ENCODE assay signal across 8 mouse cellular contexts in genomic region chr5:139717723-139718122, GRCm38 (mm10). TPM values are rescaled to one million over a fixed set of nuclear protein-coding genes. Genes with fewer than 3 reads are reported as not detected.
DNase-seq lines count a peak whose midpoint lies in the region; ATAC-seq and TF ChIP-seq lines count a peak whose summit lies in the region.

No protein-coding gene starts in this region.

- peak; percentile 95 for TF ChIP-seq CTCF in layer of hippocampus, adult 2 months (conservative IDR thresholded peaks at IDR 0.05)

- peaks cover 3% of the 10 kb centered on the region; the same call in 1 of the 2 replicates for H3K4me1 ChIP-seq in hindbrain, embryonic 11.5 days (replicated peaks; ENCODE audit: control insufficient read depth, insufficient read depth, low read length)
- H3K4me1 ChIP-seq in hindbrain, embryonic 12.5 days: peaks cover 13% of the 10 kb centered on the region
- no peaks in the 10 kb centered on the region for H3K4me1 ChIP-seq in stomach, embryonic 14.5 days (ENCODE audit: control insufficient read depth, insufficient read depth, low read length)

- intact Hi-C loops in heart, postnatal 10 days (cut with DNase I): loop anchor here (1.0 kb wide), 2 partner anchors 29 to 33 kb away; no protein-coding TSS in a partner anchor

- ATAC-seq in hindbrain, embryonic 11.5 days (ENCODE audit: low FRiP score): no peak
- ATAC-seq in hindbrain, embryonic 12.5 days (ENCODE audit: low FRiP score): no peak
- peak; percentile 79 for ATAC-seq in common myeloid progenitor, adult 5-6 weeks (replicated peaks; ENCODE audit: low read depth, poor library complexity, severe bottlenecking)
- 0 out of 2 replicates have a peak, but pooled peaks have one; percentile 24 for ATAC-seq in stomach, embryonic 14.5 days (ENCODE audit: insufficient number of reproducible peaks, insufficient read depth, low FRiP score, low read depth)

- WGBS in hindbrain, embryonic 11.5 days: 93% methylated on average over 2 of the region's 2 CpGs
- WGBS in hindbrain, embryonic 12.5 days: 98% methylated on average over 2 of the region's 2 CpGs
- 96% methylated on average over 2 of the region's 2 CpGs for WGBS in stomach, embryonic 14.5 days

- no peak overlapping the region for H3K9ac ChIP-seq in hindbrain, embryonic 11.5 days (ENCODE audit: low read depth, low read length)
- H3K9ac ChIP-seq in hindbrain, embryonic 12.5 days: no peak overlapping the region
- no peak overlapping the region for H3K9ac ChIP-seq in stomach, embryonic 14.5 days (replicated peaks; ENCODE audit: low read depth, low read length)

- H3K4me2 ChIP-seq in hindbrain, embryonic 11.5 days (replicated peaks; ENCODE audit: low read depth, low read length): no peak overlapping the region
- H3K4me2 ChIP-seq in hindbrain, embryonic 12.5 days (replicated peaks): no peak overlapping the region
- no peak overlapping the region for H3K4me2 ChIP-seq in stomach, embryonic 14.5 days (replicated peaks; ENCODE audit: low read depth, low read length)

- DNase-seq in hindbrain, embryonic 11.5 days (ENCODE audit: low spot score): peak; percentile 76
- peak; percentile 48 for DNase-seq in R1 (ENCODE audit: low read depth, low spot score)
- DNase-seq in heart, postnatal 10 days: peak; percentile 74 to 81
- DNase-seq in layer of hippocampus, adult 2 months (ENCODE audit: low spot score in 2 of 2): peak; percentile 39 to 55
- peak; percentile 68 for DNase-seq in lung, postnatal 25 days (ENCODE audit: low spot score)

- no peak overlapping the region for H3K27ac ChIP-seq in hindbrain, embryonic 11.5 days (ENCODE audit: low read depth, low read length)
- no peak overlapping the region for H3K27ac ChIP-seq in hindbrain, embryonic 12.5 days
- H3K27ac ChIP-seq in layer of hippocampus, adult 2 months: no peak overlapping the region
- no peak overlapping the region for H3K27ac ChIP-seq in stomach, embryonic 14.5 days (ENCODE audit: low read length)

- no peaks in the 10 kb centered on the region for H3K36me3 ChIP-seq in hindbrain, embryonic 11.5 days (ENCODE audit: control insufficient read depth, insufficient read depth, low read length)
- no peaks in the 10 kb centered on the region; the same call in 1 of the 2 replicates for H3K36me3 ChIP-seq in hindbrain, embryonic 12.5 days
- H3K36me3 ChIP-seq in stomach, embryonic 14.5 days (ENCODE audit: control insufficient read depth, insufficient read depth, low read length): no peaks in the 10 kb centered on the region

- H3K9me3 ChIP-seq in hindbrain, embryonic 11.5 days (ENCODE audit: control insufficient read depth, low read length): no peaks in the 10 kb centered on the region
- no peaks in the 10 kb centered on the region for H3K9me3 ChIP-seq in hindbrain, embryonic 12.5 days (replicated peaks)
- H3K9me3 ChIP-seq in stomach, embryonic 14.5 days (ENCODE audit: control insufficient read depth, low read depth, low read length): no peaks in the 10 kb centered on the region

- H3K4me3 ChIP-seq in hindbrain, embryonic 11.5 days (ENCODE audit: low read depth, low read length): no peak overlapping the region
- no peak overlapping the region for H3K4me3 ChIP-seq in hindbrain, embryonic 12.5 days
- H3K4me3 ChIP-seq in layer of hippocampus, adult 2 months: no peak overlapping the region
- H3K4me3 ChIP-seq in stomach, embryonic 14.5 days (ENCODE audit: low read depth, low read length): no peak overlapping the region

- H3K27me3 ChIP-seq in hindbrain, embryonic 11.5 days (ENCODE audit: control insufficient read depth, insufficient read depth, low read length): no peaks in the 10 kb centered on the region
- no peaks in the 10 kb centered on the region for H3K27me3 ChIP-seq in hindbrain, embryonic 12.5 days
- H3K27me3 ChIP-seq in stomach, embryonic 14.5 days (ENCODE audit: control insufficient read depth, insufficient read depth, low read length): no peaks in the 10 kb centered on the region

RNA-seq across cellular contexts. Expression of gene Micall2, which starts 18.4 kb away (rescaled TPM):
- polyA plus RNA-seq in hindbrain, embryonic 11.5 days (2014; fragmentation: Nextera tagmentation; extraction: Ambion mirVana): 4.0 and 4.9 TPM in 2 replicates
- polyA plus RNA-seq in hindbrain, embryonic 12.5 days (2016; fragmentation: Nextera tagmentation; extraction: Ambion mirVana): 8.2 and 8.6 TPM in 2 replicates
- 6.4 TPM in 2 replicates for total RNA-seq in common myeloid progenitor, adult 5-6 weeks (2017)
- 1 to 10 TPM; 4.1 to 6.6 TPM for total RNA-seq in heart, postnatal 10 days (2021)
- total RNA-seq in layer of hippocampus, adult 2 months (2021): 1 to 10 TPM; 1.4 to 1.6 TPM
- 5.9 and 6.6 TPM in 2 replicates for polyA plus RNA-seq in stomach, embryonic 14.5 days (2014; fragmentation: Nextera tagmentation; extraction: Ambion mirVana)

RNA-seq across cellular contexts. Expression of gene Ints1, which starts 57.8 kb away (rescaled TPM):
- 26.3 and 28.3 TPM in 2 replicates for polyA plus RNA-seq in hindbrain, embryonic 11.5 days (2014; fragmentation: Nextera tagmentation; extraction: Ambion mirVana)
- polyA plus RNA-seq in hindbrain, embryonic 12.5 days (2016; fragmentation: Nextera tagmentation; extraction: Ambion mirVana): 32.8 and 37.7 TPM in 2 replicates
- 20.4 and 32.7 TPM in 2 replicates for total RNA-seq in common myeloid progenitor, adult 5-6 weeks (2017)
- 10 to 100 TPM; 43.5 to 43.6 TPM for total RNA-seq in heart, postnatal 10 days (2021)
- total RNA-seq in layer of hippocampus, adult 2 months (2021): 100 to 1,000 TPM in 1 of 2 experiments, 10 to 100 TPM in 1; 94.7 to 103 TPM
- 27.3 and 35.3 TPM in 2 replicates for polyA plus RNA-seq in stomach, embryonic 14.5 days (2014; fragmentation: Nextera tagmentation; extraction: Ambion mirVana)

Comparison
In these comparisons a context has a peak if more than half of its experiments do, and no peak if none do; other contexts are left out.
1. ATAC-seq: peak in common myeloid progenitor, adult 5-6 weeks (single experiment) and stomach, embryonic 14.5 days (single experiment); none in hindbrain, embryonic 11.5 days (single experiment) and hindbrain, embryonic 12.5 days (single experiment).
2. Peak in every context shown above with its lines, with median percentiles within 50 percentile points of each other: DNase-seq.